Mouse (Mus musculus) embryonic facial prominence, embryonic 15.5 days (tissue): ENCODE results near the gene 1110008L16Rik. TPM values are rescaled to one million over a fixed set of nuclear protein-coding genes. Genes with fewer than 3 reads are reported as not detected.

ENCODE experiments used
- ATAC-seq: fragments of 200-750 bp; cut with Nextera tagmentation; 2 replicates; pipeline ENCODE4 v1.8.0; 2017; ENCODE audit warnings: low read depth, moderate TSS enrichment; ENCODE audit not compliant: insufficient number of reproducible peaks, low FRiP score, low TSS enrichment
- H3K27ac ChIP-seq: fragments of 300-500 bp; sonication (generic); replicated peaks from 2 replicates; pipeline ENCODE4 v1.5.1; 2015; ENCODE audit warnings: mild to moderate bottlenecking, inconsistent platforms
- H3K27me3 ChIP-seq: fragments of 300-500 bp; sonication (generic); 2 replicates; pipeline ENCODE4 v1.6.1; 2015; ENCODE audit warnings: inconsistent platforms
- H3K36me3 ChIP-seq: fragments of 300-500 bp; sonication (generic); 2 replicates; pipeline ENCODE4 v1.6.1; 2015; ENCODE audit warnings: mild to moderate bottlenecking, inconsistent platforms
- H3K4me1 ChIP-seq: fragments of 300-500 bp; sonication (generic); 2 replicates; pipeline ENCODE4 v1.6.1; 2015; ENCODE audit warnings: inconsistent platforms
- H3K4me2 ChIP-seq: fragments of 300-500 bp; sonication (generic); replicated peaks from 2 replicates; pipeline ENCODE4 v1.6.1; 2015; ENCODE audit warnings: mild to moderate bottlenecking, inconsistent platforms
- H3K4me3 ChIP-seq: fragments of 300-500 bp; sonication (generic); replicated peaks from 2 replicates; pipeline ENCODE4 v1.5.1; 2015; ENCODE audit warnings: mild to moderate bottlenecking, inconsistent platforms
- H3K9ac ChIP-seq: fragments of 300-500 bp; sonication (generic); 2 replicates; pipeline ENCODE4 v1.6.1; 2015; ENCODE audit warnings: inconsistent platforms
- H3K9me3 ChIP-seq: fragments of 300-500 bp; sonication (generic); replicated peaks from 2 replicates; pipeline ENCODE4 v1.6.1; 2016; ENCODE audit warnings: inconsistent platforms
- WGBS: fragments of 180-500 bp; shearing (Covaris S2); methylation state at CpG from one replicate; pipeline ENCODE4 v1.1.7; 2015; 5-methylcytosine and 5-hydroxymethylcytosine counted together
- polyA plus RNA-seq: library from polyadenylated mRNA; unstranded; fragments of >200 nt; fragmentation: Nextera tagmentation; extraction: Ambion mirVana; gene quantifications from 2 replicates; pipeline ENCODE4 v1.2.1, GENCODE M21; 2015

Gene 1110008L16Rik
- polyA plus RNA-seq, 1 experiment from 2014 or later = 16.9 TPM

- no peaks in the 10 kb centered on the region for H3K4me1 ChIP-seq
- no peaks in the 10 kb centered on the region for H3K9me3 ChIP-seq
- no peak within 1 kb of the TSS for H3K4me3 ChIP-seq
- no peak for ATAC-seq
- no peak within 1 kb of the TSS for H3K9ac ChIP-seq
- no peak within 1 kb of the TSS for H3K4me2 ChIP-seq
- WGBS = 66% methylated on average over 10 of the region's 10 CpGs
- H3K36me3 ChIP-seq = peaks cover 4% of the 10 kb centered on the region; the same call in 1 of the 2 replicates
- H3K27ac ChIP-seq = no peak within 1 kb of the TSS
- H3K27me3 ChIP-seq = no peaks in the 10 kb centered on the region
These were observed 84.8 kb downstream of the 1110008L16Rik start, which contains the start of gene Psma6 for GRCm38 (mm10) chr12:55384023-55384749. Gene Psma6 (plus strand): TSS chr12:55384222.

GRCm38 (mm10) chr12:55384826-55385225, 85.4 kb downstream of the 1110008L16Rik start:
- ATAC-seq = no peak
- H3K4me1 ChIP-seq = no peaks in the 10 kb centered on the region
- H3K27me3 ChIP-seq = no peaks in the 10 kb centered on the region
- 89% methylated on average over 3 of the region's 3 CpGs for WGBS
- no peak overlapping the region for H3K27ac ChIP-seq
- no peak overlapping the region for H3K4me2 ChIP-seq
- H3K36me3 ChIP-seq = peaks cover 4% of the 10 kb centered on the region; the same call in 1 of the 2 replicates
- H3K9me3 ChIP-seq = no peaks in the 10 kb centered on the region
- no peak overlapping the region for H3K4me3 ChIP-seq
- no peak overlapping the region for H3K9ac ChIP-seq

- H3K4me1 ChIP-seq = no peaks in the 10 kb centered on the region
- 32% methylated on average over 6 of the region's 6 CpGs for WGBS
- H3K4me3 ChIP-seq = no peak overlapping the region
- H3K9ac ChIP-seq = no peak overlapping the region
- no peak overlapping the region for H3K4me2 ChIP-seq
- no peak overlapping the region for H3K27ac ChIP-seq
- no peak for ATAC-seq
- H3K9me3 ChIP-seq = no peaks in the 10 kb centered on the region
- peaks cover 4% of the 10 kb centered on the region; the same call in 1 of the 2 replicates for H3K36me3 ChIP-seq
- no peaks in the 10 kb centered on the region for H3K27me3 ChIP-seq
These were observed 86.6 kb downstream of the 1110008L16Rik start for GRCm38 (mm10) chr12:55385931-55386330.

GRCm38 (mm10) chr12:55386456-55386855, 87.1 kb downstream of the 1110008L16Rik start:
- Histone ChIP-seq H3K4me3 (no peak overlapping the region), H3K9ac (no peak overlapping the region), H3K36me3 (peaks cover 4% of the 10 kb centered on the region; the same call in 1 of the 2 replicates), H3K27ac (no peak overlapping the region), H3K9me3 (no peaks in the 10 kb centered on the region), H3K4me1 (no peaks in the 10 kb centered on the region), H3K4me2 (no peak overlapping the region), H3K27me3 (no peaks in the 10 kb centered on the region)
- WGBS = 59% methylated on average over 9 of the region's 9 CpGs
- no peak for ATAC-seq

- Histone ChIP-seq H3K9ac (no peak overlapping the region), H3K4me1 (no peaks in the 10 kb centered on the region), H3K27me3 (no peaks in the 10 kb centered on the region), H3K27ac (no peak overlapping the region), H3K36me3 (peaks cover 4% of the 10 kb centered on the region; the same call in 1 of the 2 replicates), H3K9me3 (no peaks in the 10 kb centered on the region), H3K4me2 (no peak overlapping the region), H3K4me3 (no peak overlapping the region)
- ATAC-seq = no peak
- 65% methylated on average over 7 of the region's 7 CpGs for WGBS
These were observed 87.9 kb downstream of the 1110008L16Rik start for GRCm38 (mm10) chr12:55387083-55387787.

GRCm38 (mm10) chr12:55387788-55388465, 88.5 kb downstream of the 1110008L16Rik start:
- Histone ChIP-seq H3K27me3 (no peaks in the 10 kb centered on the region), H3K4me3 (no peak overlapping the region), H3K36me3 (peaks cover 4% of the 10 kb centered on the region; the same call in 1 of the 2 replicates), H3K9me3 (no peaks in the 10 kb centered on the region), H3K27ac (no peak overlapping the region), H3K4me2 (no peak overlapping the region), H3K4me1 (no peaks in the 10 kb centered on the region), H3K9ac (no peak overlapping the region)
- no peak for ATAC-seq
- 63% methylated on average over 11 of the region's 11 CpGs for WGBS

GRCm38 (mm10) chr12:55388478-55388877, 89.1 kb downstream of the 1110008L16Rik start:
- Histone ChIP-seq H3K9ac (no peak overlapping the region), H3K4me2 (no peak overlapping the region), H3K27me3 (no peaks in the 10 kb centered on the region), H3K36me3 (peaks cover under 1% of the 10 kb centered on the region; the same call in 1 of the 2 replicates), H3K4me1 (no peaks in the 10 kb centered on the region), H3K9me3 (no peaks in the 10 kb centered on the region), H3K4me3 (no peak overlapping the region), H3K27ac (no peak overlapping the region)
- WGBS = 72% methylated on average over 6 of the region's 6 CpGs
- no peak for ATAC-seq

- H3K27ac ChIP-seq = no peak overlapping the region
- no peaks in the 10 kb centered on the region for H3K4me1 ChIP-seq
- no peak for ATAC-seq
- H3K9ac ChIP-seq = no peak overlapping the region
- no peak overlapping the region for H3K4me3 ChIP-seq
- no peaks in the 10 kb centered on the region for H3K9me3 ChIP-seq
- no peaks in the 10 kb centered on the region for H3K36me3 ChIP-seq
- WGBS = 59% methylated on average over 17 of the region's 17 CpGs
- no peak overlapping the region for H3K4me2 ChIP-seq
- no peaks in the 10 kb centered on the region for H3K27me3 ChIP-seq
These were observed 90.0 kb downstream of the 1110008L16Rik start for GRCm38 (mm10) chr12:55389132-55390081.

- no peak overlapping the region for H3K4me2 ChIP-seq
- no peaks in the 10 kb centered on the region for H3K27me3 ChIP-seq
- no peaks in the 10 kb centered on the region for H3K36me3 ChIP-seq
- no peak overlapping the region for H3K27ac ChIP-seq
- no peak overlapping the region for H3K9ac ChIP-seq
- no peak for ATAC-seq
- H3K4me1 ChIP-seq = no peaks in the 10 kb centered on the region
- H3K9me3 ChIP-seq = no peaks in the 10 kb centered on the region
- H3K4me3 ChIP-seq = no peak overlapping the region
These were observed 92.7 kb downstream of the 1110008L16Rik start for GRCm38 (mm10) chr12:55392120-55392519.

GRCm38 (mm10) chr12:55392733-55393577, 93.6 kb downstream of the 1110008L16Rik start:
- no peak for ATAC-seq
- no peaks in the 10 kb centered on the region for H3K27me3 ChIP-seq
- no peaks in the 10 kb centered on the region for H3K4me1 ChIP-seq
- H3K4me2 ChIP-seq = no peak overlapping the region
- 81% methylated on average over 11 of the region's 11 CpGs for WGBS
- H3K4me3 ChIP-seq = no peak overlapping the region
- H3K9ac ChIP-seq = no peak overlapping the region
- no peaks in the 10 kb centered on the region for H3K9me3 ChIP-seq
- H3K36me3 ChIP-seq = no peaks in the 10 kb centered on the region
- no peak overlapping the region for H3K27ac ChIP-seq
